Mouse (Mus musculus) kidney, adult 11 months (tissue): ENCODE results near the gene Sema6b.

ENCODE experiments used
- DNase-seq: peaks from one replicate; pipeline ENCODE4 v3.0.0; 2022

The Sema6b gene

GRCm38 (mm10) chr17:56139858-56140595 is at the start of gene Sema6b:
TSS of gene Sema6b (minus strand) at chr17:56140343.
- no peak for DNase-seq

GRCm38 (mm10) chr17:56185281-56186141 is 45.4 kb upstream of the Sema6b start:
- peak; percentile 75 for DNase-seq

GRCm38 (mm10) chr17:56183658-56184103 is 43.5 kb upstream of the Sema6b start, which contains the start of gene Mydgf:
TSS of gene Mydgf (minus strand) at chr17:56183920.
- peak; percentile 92 for DNase-seq

DNA sequence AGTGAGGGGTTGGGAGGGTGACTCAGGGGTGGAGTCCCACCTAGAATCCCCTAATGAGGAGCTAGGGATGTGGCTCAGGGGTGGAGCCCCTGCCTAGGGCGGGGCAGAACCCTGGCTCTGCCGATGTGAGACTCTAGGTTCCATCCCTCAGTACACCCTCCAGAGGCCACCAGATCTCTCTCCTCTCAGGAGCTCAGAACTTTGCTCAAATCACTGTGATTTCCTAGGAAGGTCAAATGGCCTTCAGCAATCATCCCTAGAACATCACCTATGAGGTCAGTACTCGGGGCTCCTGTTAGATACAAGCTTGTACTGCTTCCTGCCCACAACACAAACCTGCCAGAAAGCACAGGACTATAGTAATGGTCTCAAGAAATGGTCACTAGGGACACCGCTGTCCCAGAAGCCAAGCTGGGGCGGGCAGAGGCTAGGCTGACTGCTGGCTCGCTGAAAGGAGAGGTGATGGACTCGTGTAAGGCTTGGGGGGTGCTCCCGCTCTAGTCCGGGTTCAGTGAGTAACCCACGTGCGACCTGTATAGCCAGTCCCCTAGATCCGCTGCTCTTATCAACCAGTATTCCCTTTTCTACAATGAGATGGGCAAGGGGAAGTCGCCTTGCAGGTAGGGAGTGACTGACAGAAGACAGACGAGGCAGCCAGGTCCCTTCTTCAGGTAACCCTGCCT is 43.0 kb upstream of the Sema6b start:
- no peak for DNase-seq

DNA sequence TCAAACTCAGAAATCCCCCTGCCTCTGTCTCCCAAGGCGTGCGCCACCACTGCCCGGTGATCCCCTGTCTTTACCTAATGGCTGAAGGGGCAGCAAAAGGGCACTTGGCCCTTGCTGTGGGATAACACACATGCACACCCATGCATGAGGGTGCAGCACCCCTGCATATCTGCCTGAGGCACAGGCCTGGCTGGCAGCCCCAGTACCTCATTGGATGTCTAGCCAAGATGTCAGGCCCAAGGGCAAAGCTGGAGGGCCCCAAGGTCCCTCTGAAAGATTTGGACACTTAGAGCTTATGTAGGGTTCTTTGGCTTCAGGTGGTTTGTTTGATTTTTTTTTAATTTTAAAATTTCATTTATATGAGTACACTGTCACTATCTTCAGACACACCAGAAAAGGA is 35.3 kb upstream of the Sema6b start:
- no peak for DNase-seq

- no peak for DNase-seq
Observed at GRCm38 (mm10) chr17:56173401-56174046, 33.4 kb upstream of the Sema6b start.

DNA sequence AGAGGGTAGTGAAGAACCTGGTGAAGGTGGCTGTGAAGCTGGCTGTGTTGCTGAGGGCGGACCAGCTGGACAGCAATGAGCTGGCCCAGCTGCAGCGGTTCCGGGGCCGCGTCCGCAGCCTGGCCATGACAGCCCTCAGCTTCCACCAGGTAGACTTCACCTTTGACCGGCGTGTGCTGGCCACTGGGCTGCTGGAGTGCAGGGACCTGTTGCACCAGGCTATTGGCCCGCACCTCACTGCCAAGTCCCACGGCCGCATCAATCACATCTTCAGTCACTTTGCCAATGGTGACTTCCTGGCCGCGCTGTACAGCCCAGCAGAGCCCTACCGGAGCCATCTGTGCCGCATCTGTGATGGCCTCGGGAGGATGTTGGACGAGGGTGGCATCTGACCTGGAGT is 31.7 kb upstream of the Sema6b start:
- no peak for DNase-seq

- DNase-seq = no peak
Observed at GRCm38 (mm10) chr17:56171456-56171855, 31.3 kb upstream of the Sema6b start.

- no peak for DNase-seq
Observed at GRCm38 (mm10) chr17:56170636-56171035, 30.5 kb upstream of the Sema6b start.

DNA sequence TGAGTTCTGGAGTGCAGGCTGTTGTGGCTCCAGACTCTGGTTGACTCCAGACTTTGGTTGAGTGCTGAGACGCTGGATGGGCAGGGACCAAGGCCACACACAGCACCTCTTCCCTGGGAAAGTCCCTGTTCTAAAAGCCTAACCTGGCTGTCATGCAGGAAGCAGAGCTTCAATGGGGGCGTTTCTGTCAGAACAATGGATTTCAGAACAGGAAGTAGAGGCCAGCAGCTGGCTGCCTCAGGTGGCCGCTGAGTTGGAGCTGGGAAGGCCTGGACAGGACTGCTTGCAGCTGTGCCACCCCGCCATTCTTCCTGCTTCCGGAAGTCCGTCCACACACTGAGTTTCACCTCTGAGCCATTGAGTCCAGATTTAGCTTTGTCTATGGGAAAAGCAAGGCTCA is 29.7 kb upstream of the Sema6b start:
- DNase-seq = peak; percentile 25

DNA sequence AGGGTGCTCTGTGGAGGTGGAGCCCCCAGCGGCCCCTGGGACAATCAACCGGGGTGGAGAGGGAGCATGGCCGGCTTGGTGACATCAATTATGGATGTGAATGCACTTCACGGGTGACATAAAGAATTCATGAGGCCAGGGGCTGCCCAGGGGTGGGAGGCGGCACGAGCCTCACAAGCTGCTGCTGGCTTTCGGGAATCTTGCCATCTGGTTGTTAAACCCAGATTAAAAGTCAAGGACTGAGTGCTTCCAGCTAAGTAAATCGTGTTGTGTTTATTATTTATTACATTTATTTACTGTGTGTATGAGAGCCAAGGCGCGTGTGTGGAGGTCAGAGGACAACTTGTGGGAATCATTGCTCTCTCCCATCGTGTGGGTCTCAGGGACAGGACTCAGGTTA is 25.5 kb upstream of the Sema6b start:
- DNase-seq = no peak

DNA sequence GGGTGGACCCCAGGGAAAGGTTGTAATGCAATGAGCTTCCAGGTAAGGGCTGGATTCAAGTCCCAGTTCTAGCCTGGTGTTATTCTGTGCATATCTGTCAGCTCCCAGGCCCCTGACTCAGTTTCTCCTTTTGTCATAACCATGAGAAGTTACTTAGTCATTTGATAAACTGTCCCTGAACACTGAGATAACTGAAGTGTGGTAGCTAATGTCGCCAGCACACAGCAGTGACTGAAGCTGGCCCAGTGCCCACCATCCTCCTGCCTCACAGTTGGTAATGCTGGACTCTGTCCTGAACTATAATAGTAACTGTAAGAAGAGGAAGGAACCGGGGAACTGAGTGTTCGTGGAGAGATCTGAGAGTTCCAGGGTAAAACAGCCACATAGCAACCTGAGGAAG is 24.4 kb upstream of the Sema6b start:
- DNase-seq = no peak

- DNase-seq = no peak
Observed at GRCm38 (mm10) chr17:56163523-56164102, 23.5 kb upstream of the Sema6b start.

DNA sequence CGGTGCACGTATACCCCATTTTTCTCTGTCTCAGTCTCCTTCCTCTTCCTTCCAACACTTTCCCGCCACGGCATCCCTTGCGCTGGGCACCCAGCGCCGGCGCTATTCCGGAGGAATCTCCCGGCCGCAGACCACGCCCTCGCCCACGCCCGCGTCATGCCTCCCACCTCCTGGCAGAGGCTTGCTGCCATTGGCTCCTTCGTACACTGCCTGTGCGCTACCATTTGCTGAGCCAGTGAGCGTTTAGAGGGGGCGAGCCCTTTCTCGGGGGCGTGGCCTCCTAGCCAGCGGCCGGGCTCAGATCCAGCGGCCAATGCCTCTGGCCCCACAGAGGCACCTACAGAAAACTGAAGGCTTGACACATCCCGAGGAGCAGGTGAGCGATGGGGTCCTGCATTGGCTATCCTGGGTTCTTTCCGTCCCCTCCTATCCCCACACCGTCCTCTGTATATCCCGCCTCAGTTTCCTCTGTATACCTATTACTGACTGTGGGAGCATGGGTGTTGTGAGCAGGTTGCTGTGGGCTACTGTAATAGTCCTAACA is 22.2 kb upstream of the Sema6b start, which contains the start of gene Tnfaip8l1:
Gene Tnfaip8l1 (plus strand): TSS at position 247 of the 544 bp plus-strand sequence.
- DNase-seq = peak; percentile 95

DNA sequence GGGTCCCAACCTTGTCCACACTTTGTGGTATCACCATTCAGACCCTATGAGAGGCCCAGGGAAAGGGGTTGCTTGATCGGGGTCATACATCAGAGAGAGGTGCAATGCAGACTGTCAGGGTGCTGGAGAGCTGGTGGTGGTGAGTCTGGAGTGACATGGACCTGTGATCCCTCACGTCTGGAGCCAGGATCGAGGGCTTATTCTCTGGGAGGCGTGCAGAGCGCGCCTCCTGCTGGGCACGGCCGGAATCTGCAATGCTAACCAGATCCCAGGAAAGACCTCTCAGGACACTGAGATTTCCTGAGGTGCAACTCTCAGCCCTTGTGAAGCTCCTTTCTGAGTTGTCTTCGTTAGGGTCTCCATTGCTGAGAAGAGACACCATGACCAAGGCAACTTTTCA is 19.6 kb upstream of the Sema6b start:
- DNase-seq = peak; percentile 57

DNA sequence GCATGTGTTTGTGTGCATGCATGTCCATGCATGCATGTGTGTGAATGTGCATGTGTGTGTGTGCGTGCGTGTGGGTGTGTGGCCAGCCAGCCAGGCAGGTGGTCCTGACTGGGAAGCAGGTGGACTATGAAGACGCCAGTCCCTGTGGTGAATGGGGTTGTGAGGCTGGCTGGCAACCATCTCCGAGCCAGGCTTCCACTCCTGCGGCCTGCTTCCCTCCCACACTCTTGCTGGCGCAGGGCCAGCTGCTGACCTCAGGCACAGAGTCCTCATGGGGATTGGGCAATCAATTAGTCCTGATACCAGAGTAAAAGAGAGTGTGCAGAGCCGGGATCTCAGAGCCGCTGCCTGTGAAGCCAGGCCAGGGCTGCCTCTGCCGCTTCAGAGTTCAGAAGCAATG is 13.5 kb upstream of the Sema6b start:
- DNase-seq = no peak

- no peak for DNase-seq
Observed at GRCm38 (mm10) chr17:56149897-56150296, 9.8 kb upstream of the Sema6b start.

DNA sequence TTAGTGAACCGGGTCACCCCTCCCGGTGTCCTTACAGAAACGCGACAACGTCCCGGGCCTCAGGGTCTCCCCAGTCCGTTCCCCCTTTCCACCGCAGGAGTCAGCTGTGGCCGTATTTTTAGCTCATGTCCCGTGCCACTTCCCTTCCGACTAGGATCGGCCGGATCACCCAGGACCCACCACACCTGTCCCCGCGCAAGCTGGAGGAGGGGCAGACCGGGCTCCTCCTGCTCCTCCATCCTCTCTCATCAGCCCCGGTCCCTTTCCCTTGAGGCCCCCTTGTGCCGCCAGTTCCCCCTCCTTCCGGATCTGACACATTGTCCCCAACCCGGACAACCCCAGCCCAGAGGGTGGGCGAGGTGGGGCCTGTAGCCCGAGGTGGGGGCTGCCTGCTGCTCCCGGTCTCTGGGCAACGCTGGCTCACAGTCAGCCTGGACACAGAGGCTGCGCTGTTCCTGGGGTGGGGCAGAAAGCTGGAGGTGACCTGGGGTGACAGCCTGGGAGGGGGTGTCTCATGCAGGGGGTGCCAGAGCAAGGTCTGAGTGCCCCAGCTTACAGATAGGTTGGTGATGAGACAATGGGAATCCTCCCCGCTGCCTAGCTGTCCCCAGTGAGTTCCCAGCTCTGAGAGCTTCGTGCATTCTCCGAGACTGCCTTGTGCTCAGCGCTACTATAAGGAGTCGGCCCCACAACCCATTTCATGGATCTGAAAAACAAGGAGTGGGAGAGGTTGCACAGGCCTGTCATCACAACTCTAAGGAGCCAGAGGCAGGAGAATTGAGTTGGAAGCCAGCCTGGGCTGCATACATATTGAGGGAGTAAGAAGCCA is 8.9 kb upstream of the Sema6b start:
- no peak for DNase-seq

- DNase-seq = no peak
Observed at GRCm38 (mm10) chr17:56148280-56148679, 8.1 kb upstream of the Sema6b start.

- DNase-seq = no peak
Observed at GRCm38 (mm10) chr17:56147420-56147819, 7.3 kb upstream of the Sema6b start.

DNA sequence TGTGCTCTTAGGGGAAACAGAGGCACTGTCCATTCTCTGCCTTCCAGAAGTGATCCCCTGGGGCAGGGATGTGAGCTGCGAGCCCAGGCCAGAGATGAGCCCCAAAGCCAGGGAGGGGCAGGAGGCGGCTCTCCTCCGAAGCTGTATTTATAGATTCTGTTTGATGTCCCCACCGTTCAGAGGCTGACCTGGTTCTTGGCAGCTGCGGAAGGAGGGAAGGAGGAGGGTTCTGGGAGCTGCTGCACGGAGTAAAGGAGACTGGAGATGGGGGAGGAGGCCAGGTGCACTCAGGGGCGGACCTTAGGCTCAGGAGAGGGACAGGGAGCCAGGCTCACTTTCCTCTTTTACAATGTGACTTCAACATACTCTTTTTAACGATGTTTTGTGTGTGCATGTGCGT is 6.0 kb upstream of the Sema6b start:
- no peak for DNase-seq
